Mouse (Mus musculus) large intestine, adult 2 months (tissue): ENCODE measurements around the gene Npsr1. TPM values are rescaled to one million over a fixed set of nuclear protein-coding genes. Genes with fewer than 3 reads are reported as not detected.

Experiments
- DNase-seq: peaks from one replicate; pipeline ENCODE4 v3.0.0-alpha.2; 2012; ENCODE audit warnings: low read depth, low spot score
- WGBS: fragments of 180-500 bp; shearing (Covaris S2); methylation state at CpG from one replicate; pipeline ENCODE4 v1.1.7; 2018; 5-methylcytosine and 5-hydroxymethylcytosine counted together
- polyA plus RNA-seq: library from polyadenylated mRNA; depleted of rRNA; stranded (reverse); fragments of >200 nt; gene quantifications from 2 replicates; pipeline ENCODE4 v1.2.3, GENCODE M21; 2012; rRNA removed

Gene Npsr1
- polyA plus RNA-seq = not detected in 2 replicates

DNA sequence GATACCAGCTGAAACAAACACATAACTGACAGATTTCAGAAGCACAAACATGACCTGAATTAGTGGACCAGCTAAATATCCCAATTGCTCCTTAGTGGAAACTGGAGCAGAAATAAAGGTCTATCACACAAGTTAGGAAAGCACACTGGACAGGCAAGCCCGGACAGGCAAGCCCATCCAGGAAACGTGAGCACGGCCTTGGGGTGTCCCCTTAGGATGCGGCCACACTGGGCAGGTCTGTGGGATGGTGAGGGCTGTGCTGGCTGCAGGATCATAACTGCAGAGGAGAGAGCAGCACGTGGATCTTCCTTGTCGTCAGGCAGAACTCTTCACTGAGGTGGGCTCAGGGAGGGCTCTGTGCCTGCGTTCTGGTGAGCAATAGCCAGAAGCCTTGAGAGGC is at the start of gene Npsr1:
TSS of gene Npsr1 (plus strand) at position 301 of the 400 bp plus-strand sequence.
- WGBS = 55% methylated on average over 7 of the region's 7 CpGs
- no peak for DNase-seq

DNA sequence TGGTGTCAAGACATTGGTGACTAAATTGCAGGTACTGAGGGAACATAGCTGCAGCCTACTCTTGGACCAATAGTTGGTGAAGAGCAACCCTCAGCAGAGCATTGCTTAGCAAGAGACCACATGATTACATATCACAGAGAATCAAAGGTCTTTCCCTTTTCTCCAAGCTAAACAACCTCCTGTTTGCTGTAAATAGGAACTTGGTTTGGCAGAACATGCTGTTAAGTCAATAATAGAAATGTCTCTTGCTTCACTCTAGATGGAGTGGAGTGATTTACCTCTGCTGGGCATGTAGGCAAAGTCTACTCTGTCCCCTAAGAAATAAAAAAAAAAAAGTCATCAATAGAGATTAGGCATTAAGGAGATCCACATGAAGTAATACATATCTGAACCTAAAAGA is 46.3 kb upstream of the Npsr1 start:
- no peak for DNase-seq

DNA sequence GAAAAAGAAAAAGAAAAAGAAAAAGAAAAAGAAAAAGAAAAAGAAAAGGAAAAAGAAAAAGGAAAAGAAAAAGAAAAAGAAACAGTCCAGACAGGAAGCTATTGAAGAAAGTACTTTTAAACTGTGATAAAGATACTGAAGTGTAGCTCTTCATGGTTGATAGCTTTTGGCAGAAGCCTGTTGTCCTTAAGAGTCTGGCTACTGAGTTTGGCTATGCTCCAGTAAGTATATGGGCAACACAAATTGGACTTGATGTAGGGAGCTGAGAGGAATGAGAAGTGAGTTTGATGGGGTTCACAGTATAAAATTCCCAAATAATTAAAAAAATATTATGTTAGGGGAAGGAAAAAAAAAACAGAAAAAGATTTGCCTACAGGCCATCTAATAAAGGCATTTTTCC is 34.5 kb upstream of the Npsr1 start:
- DNase-seq = no peak

- WGBS = 66% methylated on average over 1 of the region's 1 CpGs
- DNase-seq = no peak
These were observed 26.1 kb upstream of the Npsr1 start for GRCm38 (mm10) chr9:24071664-24072063.

DNA sequence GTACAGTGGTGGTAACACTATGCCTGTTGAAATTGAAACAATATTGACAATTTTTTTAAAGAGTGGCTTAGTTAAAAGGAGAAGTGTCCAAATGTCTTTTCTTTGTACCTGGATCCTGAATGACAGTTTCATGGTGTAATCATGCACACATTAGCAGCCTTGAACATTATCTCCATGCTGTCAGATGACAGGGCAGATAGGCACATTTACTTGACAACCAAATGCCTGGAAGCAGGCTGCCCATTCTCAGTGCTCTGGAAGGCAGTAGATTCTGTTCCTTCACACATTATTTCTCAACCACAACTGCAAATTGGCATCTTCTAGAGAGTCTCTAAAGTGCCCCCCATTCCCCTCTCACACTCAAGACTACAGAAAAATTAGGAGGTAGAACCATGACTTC is 20.2 kb upstream of the Npsr1 start:
- DNase-seq = no peak

GRCm38 (mm10) chr9:24091875-24092274 is 5.9 kb upstream of the Npsr1 start:
- no peak for DNase-seq

- no peak for DNase-seq
- 58% methylated on average over 2 of the region's 2 CpGs for WGBS
These were observed 730 bp downstream of the Npsr1 start for GRCm38 (mm10) chr9:24098526-24098925.

GRCm38 (mm10) chr9:24099631-24100030 is 1.8 kb downstream of the Npsr1 start:
- no peak for DNase-seq
- WGBS = 73% methylated on average over 4 of the region's 4 CpGs

DNA sequence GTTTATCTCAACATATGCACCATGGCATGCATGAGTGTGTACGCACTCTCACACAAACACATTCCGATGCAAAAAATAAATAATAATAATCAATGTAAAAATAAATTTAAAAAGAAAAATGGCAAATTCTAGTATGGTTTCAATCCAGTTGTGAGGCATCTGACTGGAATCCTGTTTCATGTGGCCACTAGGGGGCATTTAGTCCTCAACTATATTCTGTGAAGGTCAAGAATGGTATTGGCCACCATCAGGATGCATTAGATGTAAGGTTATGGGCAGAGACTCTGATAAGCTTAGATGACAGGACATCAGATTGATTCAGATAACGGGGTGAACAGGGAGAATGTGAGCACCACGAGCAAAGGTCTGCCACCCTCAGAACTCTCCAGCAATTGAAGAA is 21.6 kb downstream of the Npsr1 start:
- DNase-seq = no peak
- 48% methylated on average over 4 of the region's 4 CpGs for WGBS

- WGBS = 67% methylated on average over 1 of the region's 1 CpGs
- no peak for DNase-seq
These were observed 35.3 kb downstream of the Npsr1 start for GRCm38 (mm10) chr9:24133142-24133541.

GRCm38 (mm10) chr9:24136354-24136753 is 38.6 kb downstream of the Npsr1 start:
- no peak for DNase-seq

DNA sequence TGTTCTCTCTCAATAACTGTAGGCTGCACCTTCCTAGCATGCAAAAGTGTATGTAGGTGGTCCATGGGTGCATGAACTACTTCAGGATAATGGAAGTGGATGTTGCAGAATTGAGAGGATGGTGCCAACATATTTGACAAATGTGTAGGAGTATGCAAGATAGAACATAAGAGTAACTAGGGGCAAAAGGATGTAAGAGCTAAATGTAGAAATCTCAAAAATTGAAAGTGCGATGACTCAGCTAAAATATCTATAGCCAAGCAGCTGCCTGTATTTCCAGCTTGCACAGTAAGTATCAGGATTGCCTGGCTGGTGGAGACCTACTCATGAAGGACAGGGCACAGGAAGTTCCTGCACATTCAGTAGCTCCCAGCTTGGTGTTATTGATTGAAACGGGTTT is 46.5 kb downstream of the Npsr1 start:
- DNase-seq = no peak
- WGBS = 81% methylated on average over 2 of the region's 2 CpGs

GRCm38 (mm10) chr9:24157208-24157607 is 59.4 kb downstream of the Npsr1 start:
- 55% methylated on average over 1 of the region's 1 CpGs for WGBS

DNA sequence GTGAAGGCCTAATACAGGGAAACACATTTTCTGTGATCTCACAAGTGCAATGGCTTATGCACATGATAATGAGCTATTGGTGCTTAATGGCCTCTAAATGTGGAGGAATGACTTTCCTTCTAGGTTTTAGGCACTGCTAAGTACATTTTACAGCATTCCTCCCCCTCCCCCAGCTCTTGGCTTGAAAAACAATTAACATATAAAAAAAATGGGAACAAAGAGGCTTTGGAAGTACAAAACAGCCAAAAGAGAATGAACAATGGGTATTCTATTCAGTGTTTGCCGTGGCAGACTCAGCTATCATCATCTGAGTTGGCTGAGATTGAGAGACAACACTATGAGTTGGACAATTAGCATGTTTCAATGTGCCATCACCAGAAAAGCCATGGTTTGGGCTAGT is 62.6 kb downstream of the Npsr1 start:
- 37% methylated on average over 1 of the region's 1 CpGs for WGBS

More at GRCm38 (mm10) chr9:24157208-24157607, 59.4 kb downstream of the Npsr1 start:
- no peak for DNase-seq

GRCm38 (mm10) chr9:24168501-24168900 is 70.7 kb downstream of the Npsr1 start:
- 42% methylated on average over 1 of the region's 1 CpGs for WGBS

More for the DNA sequence above, 62.6 kb downstream of the Npsr1 start:
- DNase-seq = no peak

DNA sequence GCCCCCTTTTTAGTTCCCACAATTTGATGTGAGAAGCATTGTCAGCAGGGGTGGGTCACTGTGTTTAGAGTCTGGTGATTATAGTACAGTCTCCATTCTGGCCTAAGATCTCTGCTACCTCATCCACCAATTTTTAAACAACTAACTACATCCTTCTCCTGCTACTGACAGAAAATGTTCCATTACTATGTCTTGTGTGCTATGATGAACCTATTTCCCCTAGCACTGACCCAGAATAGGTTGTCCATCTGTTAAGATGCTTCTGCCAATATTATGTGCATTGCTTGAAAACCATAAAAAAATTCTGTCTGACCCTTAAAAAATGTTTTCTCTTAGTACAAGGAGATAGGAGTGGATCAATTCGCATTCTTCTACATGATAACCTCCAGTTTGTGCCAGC is 72.9 kb downstream of the Npsr1 start:
- WGBS = 69% methylated on average over 1 of the region's 1 CpGs
- DNase-seq = no peak

More at GRCm38 (mm10) chr9:24168501-24168900, 70.7 kb downstream of the Npsr1 start:
- DNase-seq = no peak

- DNase-seq = no peak
- 86% methylated on average over 2 of the region's 2 CpGs for WGBS
These were observed 80.9 kb downstream of the Npsr1 start for GRCm38 (mm10) chr9:24178744-24179143.

DNA sequence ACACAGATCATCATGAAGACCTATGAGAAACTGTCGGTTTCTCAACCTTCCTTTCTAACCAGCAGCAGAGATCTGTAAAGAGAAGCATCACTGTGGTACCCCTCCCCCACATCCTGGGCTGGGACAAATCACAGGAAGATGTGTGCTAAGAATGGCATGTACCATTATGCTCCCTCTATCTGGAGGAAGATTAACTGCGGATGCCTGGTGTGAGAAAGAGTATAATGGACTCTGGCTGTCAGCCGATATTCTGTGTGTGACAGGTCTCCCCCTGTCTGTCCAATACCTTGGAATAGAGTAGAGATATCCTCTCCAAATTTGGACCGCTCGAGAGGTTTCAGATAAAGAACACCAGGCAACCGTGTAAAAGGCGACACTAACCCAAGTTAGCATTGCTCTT is 83.1 kb downstream of the Npsr1 start:
- DNase-seq = no peak
- WGBS = 79% methylated on average over 7 of the region's 7 CpGs

GRCm38 (mm10) chr9:24186289-24186688 is 88.5 kb downstream of the Npsr1 start:
- no peak for DNase-seq
- WGBS = 80% methylated on average over 5 of the region's 5 CpGs

DNA sequence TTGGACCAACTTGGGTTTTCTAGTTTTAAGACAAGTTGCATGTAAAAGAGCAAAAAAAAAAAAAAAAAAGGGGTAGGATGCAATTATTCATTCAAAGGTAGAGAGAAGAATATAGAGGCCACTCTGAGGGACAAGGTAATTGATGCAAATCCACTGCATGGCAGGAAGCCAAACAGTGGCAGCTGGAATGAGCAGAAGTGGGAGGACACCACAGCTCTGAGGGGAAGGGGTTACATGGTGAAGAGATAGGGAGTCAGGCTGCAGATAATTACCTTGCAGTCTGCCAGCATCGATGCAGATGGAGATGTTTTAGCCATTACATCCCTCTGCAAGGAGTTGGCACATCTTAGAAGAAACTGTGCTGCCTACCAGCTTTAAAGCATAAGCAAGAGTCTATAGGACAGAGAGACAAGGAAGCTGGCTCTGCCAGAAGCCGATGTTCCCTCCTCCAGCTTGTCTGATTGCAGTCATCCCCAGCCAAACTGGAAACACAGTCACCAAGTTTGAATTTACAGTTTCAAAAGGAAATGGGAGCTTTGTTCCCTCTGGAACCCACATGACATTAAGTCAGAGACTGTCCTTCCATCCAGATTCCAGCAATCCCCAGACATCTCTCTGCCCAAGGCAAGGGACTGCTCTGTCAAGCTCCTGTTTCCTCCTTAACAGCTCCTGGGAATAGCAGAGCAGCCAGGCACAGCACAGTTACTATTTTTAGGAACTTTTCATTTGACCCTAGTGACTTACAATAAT is 91.9 kb downstream of the Npsr1 start:
- WGBS = 47% methylated on average over 2 of the region's 2 CpGs
- no peak for DNase-seq

DNA sequence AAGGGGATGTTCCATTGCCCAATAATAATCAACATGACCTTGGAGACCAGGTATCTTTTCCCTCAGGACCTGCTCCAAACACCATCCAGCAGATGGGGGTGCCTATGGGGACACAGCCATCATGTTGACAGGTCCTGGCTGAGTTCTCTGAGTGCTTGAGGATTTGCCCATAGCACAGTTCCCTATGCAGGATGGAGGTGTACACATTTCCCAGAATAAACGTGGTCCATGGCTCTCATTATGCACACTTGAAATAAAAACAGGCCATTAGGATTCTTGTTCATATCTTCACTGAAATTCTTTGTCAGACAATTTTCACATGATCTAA is 92.4 kb downstream of the Npsr1 start:
- 51% methylated on average over 1 of the region's 1 CpGs for WGBS
- no peak for DNase-seq

GRCm38 (mm10) chr9:24198254-24198653 is 100.5 kb downstream of the Npsr1 start:
- DNase-seq = no peak
- 43% methylated on average over 1 of the region's 1 CpGs for WGBS
